8 mouse cellular contexts compared by ENCODE assay signal in the genomic region with DNA sequence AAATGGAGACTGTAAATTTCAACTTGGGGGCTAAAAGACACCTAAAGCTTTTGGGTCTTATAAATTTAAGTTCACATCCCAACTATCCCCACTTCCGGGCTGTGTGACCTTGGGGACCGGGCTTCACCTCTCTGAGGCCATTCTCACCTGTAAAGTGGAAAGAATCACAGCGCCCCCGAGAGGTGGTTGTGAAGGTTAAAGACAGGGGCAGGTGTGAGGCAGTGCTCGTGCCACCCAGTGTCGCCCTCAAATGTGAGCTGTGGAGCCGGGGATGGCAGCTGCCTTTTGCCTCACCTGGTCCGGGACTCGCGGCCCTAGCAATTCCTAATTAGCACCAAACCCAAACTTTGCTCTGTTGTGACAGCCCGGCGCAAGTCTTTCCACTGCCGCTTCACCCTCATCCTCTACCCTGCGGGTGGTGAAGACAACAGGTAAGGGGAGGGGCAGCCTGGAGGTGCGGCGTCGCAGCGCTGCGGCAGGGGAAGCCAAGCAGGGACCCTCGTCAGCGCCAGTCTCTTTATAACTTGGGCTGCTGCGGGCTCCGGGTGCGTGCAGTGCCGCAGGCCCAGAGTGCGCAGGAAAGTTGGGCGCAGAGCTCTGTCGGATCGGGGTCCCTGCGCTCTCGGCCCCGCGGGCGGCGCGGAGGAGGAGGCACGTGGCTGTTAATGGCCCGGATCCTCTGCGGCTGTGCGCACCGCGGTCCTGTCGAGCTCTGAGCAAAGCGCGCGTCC. TPM values are rescaled to one million over a fixed set of nuclear protein-coding genes. Genes with fewer than 3 reads are reported as not detected.
A peak's percentile ranks its signal among the peaks of the same experiment; 100 is the strongest.
DNase-seq lines count a peak whose midpoint lies in the region; ATAC-seq lines count a peak whose summit lies in the region.

No protein-coding gene starts in this region.

- H3K27me3 ChIP-seq in kidney, embryonic 15.5 days, result peaks cover 85% of the 10 kb centered on the region
- peaks cover 71% of the 10 kb centered on the region for H3K27me3 ChIP-seq in heart, embryonic 16.5 days (ENCODE audit: control insufficient read depth, insufficient read depth, low read length)
- H3K27me3 ChIP-seq in midbrain, embryonic 12.5 days, result peaks cover 73% of the 10 kb centered on the region

- no peak overlapping the region for H3K27ac ChIP-seq in kidney, embryonic 15.5 days
- H3K27ac ChIP-seq in heart, embryonic 16.5 days (ENCODE audit: low read length), result no peak overlapping the region
- H3K27ac ChIP-seq in midbrain, embryonic 12.5 days (replicated peaks), result no peak overlapping the region

- H3K4me1 ChIP-seq in kidney, embryonic 15.5 days, result peaks cover 11% of the 10 kb centered on the region
- H3K4me1 ChIP-seq in heart, embryonic 16.5 days (ENCODE audit: control insufficient read depth, insufficient read depth, low read length), result peaks cover 3% of the 10 kb centered on the region; the same call in 1 of the 2 replicates
- H3K4me1 ChIP-seq in midbrain, embryonic 12.5 days, result peaks cover 34% of the 10 kb centered on the region

- peak overlapping the region; percentile 92 for H3K4me2 ChIP-seq in kidney, embryonic 15.5 days
- H3K4me2 ChIP-seq in heart, embryonic 16.5 days (ENCODE audit: low read depth, low read length), result peak overlapping the region; percentile 63
- H3K4me2 ChIP-seq in midbrain, embryonic 12.5 days (replicated peaks), result peak overlapping the region; percentile 80

- peak overlapping the region; percentile 49 for H3K4me3 ChIP-seq in kidney, embryonic 15.5 days (replicated peaks)
- H3K4me3 ChIP-seq in heart, embryonic 16.5 days (ENCODE audit: low read length), result peak overlapping the region; percentile 44
- H3K4me3 ChIP-seq in midbrain, embryonic 12.5 days, result peak overlapping the region; percentile 54

- H3K9ac ChIP-seq in kidney, embryonic 15.5 days, result 0 out of 2 replicates have a peak overlapping the region, but pooled peaks have one; percentile 15
- no peak overlapping the region; the same call in 1 of the 2 replicates for H3K9ac ChIP-seq in heart, embryonic 16.5 days (ENCODE audit: low read length)
- H3K9ac ChIP-seq in midbrain, embryonic 12.5 days (replicated peaks), result peak overlapping the region; percentile 69

- no peaks in the 10 kb centered on the region for H3K9me3 ChIP-seq in kidney, embryonic 15.5 days (replicated peaks)
- no peaks in the 10 kb centered on the region for H3K9me3 ChIP-seq in heart, embryonic 16.5 days (replicated peaks; ENCODE audit: control insufficient read depth, low read length)
- H3K9me3 ChIP-seq in midbrain, embryonic 12.5 days, result no peaks in the 10 kb centered on the region

- H3K36me3 ChIP-seq in kidney, embryonic 15.5 days, result no peaks in the 10 kb centered on the region
- H3K36me3 ChIP-seq in heart, embryonic 16.5 days (ENCODE audit: control insufficient read depth, insufficient read depth), result no peaks in the 10 kb centered on the region
- no peaks in the 10 kb centered on the region for H3K36me3 ChIP-seq in midbrain, embryonic 12.5 days

- ATAC-seq in kidney, embryonic 15.5 days (replicated peaks; ENCODE audit: low FRiP score), result no peak
- ATAC-seq in heart, embryonic 16.5 days (replicated peaks; ENCODE audit: extremely low read depth, insufficient read depth, low FRiP score), result no peak
- ATAC-seq in midbrain, embryonic 12.5 days (ENCODE audit: low FRiP score, low read depth), result peak; percentile 48

- 3% methylated on average over 46 of the region's 46 CpGs for WGBS in kidney, embryonic 15.5 days
- WGBS in heart, embryonic 16.5 days, result 4% methylated on average over 43 of the region's 46 CpGs
- 4% methylated on average over 46 of the region's 46 CpGs for WGBS in midbrain, embryonic 12.5 days

- no peak for DNase-seq in kidney, postnatal 10 days
- peak; percentile 26 to 43 for DNase-seq in cerebellum, postnatal 25 days
- DNase-seq in spleen, postnatal 36 days (ENCODE audit: low spot score in 2 of 2), result no peak
- DNase-seq in ovary, postnatal 14 days (ENCODE audit: low spot score), result no peak
- DNase-seq in urinary bladder, postnatal 36 days (ENCODE audit: low spot score in 2 of 2), result no peak

RNA-seq across cellular contexts. Expression of a gene that starts 16.0 kb away (rescaled TPM):
- polyA plus RNA-seq in kidney, embryonic 15.5 days (2015; fragmentation: Nextera tagmentation; extraction: Ambion mirVana), result 0.81 and 0.92 TPM in 2 replicates
- 9.1 and 10.1 TPM in 2 replicates for polyA plus RNA-seq in heart, embryonic 16.5 days (2015; fragmentation: Nextera tagmentation; extraction: Ambion mirVana)
- 2.1 TPM in 2 replicates for polyA plus RNA-seq in midbrain, embryonic 12.5 days (2016; fragmentation: Nextera tagmentation; extraction: Ambion mirVana)

RNA-seq across cellular contexts. Expression of a gene that starts 34.8 kb away (rescaled TPM):
- 35.0 and 37.6 TPM in 2 replicates for polyA plus RNA-seq in kidney, embryonic 15.5 days (2015; fragmentation: Nextera tagmentation; extraction: Ambion mirVana)
- 17.6 and 25.5 TPM in 2 replicates for polyA plus RNA-seq in heart, embryonic 16.5 days (2015; fragmentation: Nextera tagmentation; extraction: Ambion mirVana)
- polyA plus RNA-seq in midbrain, embryonic 12.5 days (2016; fragmentation: Nextera tagmentation; extraction: Ambion mirVana), result 57.8 and 60.6 TPM in 2 replicates

RNA-seq across cellular contexts. Expression of a gene that starts 59.5 kb away (rescaled TPM):
- polyA plus RNA-seq in kidney, embryonic 15.5 days (2015; fragmentation: Nextera tagmentation; extraction: Ambion mirVana), result 0.25 and 0.57 TPM in 2 replicates
- polyA plus RNA-seq in heart, embryonic 16.5 days (2015; fragmentation: Nextera tagmentation; extraction: Ambion mirVana), result 0.41 and 0.46 TPM in 2 replicates
- 0.86 and 1.2 TPM in 2 replicates for polyA plus RNA-seq in midbrain, embryonic 12.5 days (2016; fragmentation: Nextera tagmentation; extraction: Ambion mirVana)

Comparison
In these comparisons a context has a peak if more than half of its experiments do, and no peak if none do; other contexts are left out.
1. DNase-seq: peak in cerebellum, postnatal 25 days (2 of 2); none in kidney, postnatal 10 days (single experiment), spleen, postnatal 36 days (0 of 2), ovary, postnatal 14 days (single experiment) and urinary bladder, postnatal 36 days (0 of 2).
2. Peak in every context shown above with its lines, with median percentiles within 50 percentile points of each other: H3K4me2 ChIP-seq and H3K4me3 ChIP-seq.